Mouse (Mus musculus): Measurements from ENCODE around the gene Ina. TPM values are rescaled to one million over a fixed set of nuclear protein-coding genes. Genes with fewer than 3 reads are reported as not detected.
A peak's percentile ranks its signal among the peaks of the same experiment; 100 is the strongest.

Gene Ina
- polyA plus RNA-seq, 1 experiment from 2014 or later = 0.43 TPM

DNA sequence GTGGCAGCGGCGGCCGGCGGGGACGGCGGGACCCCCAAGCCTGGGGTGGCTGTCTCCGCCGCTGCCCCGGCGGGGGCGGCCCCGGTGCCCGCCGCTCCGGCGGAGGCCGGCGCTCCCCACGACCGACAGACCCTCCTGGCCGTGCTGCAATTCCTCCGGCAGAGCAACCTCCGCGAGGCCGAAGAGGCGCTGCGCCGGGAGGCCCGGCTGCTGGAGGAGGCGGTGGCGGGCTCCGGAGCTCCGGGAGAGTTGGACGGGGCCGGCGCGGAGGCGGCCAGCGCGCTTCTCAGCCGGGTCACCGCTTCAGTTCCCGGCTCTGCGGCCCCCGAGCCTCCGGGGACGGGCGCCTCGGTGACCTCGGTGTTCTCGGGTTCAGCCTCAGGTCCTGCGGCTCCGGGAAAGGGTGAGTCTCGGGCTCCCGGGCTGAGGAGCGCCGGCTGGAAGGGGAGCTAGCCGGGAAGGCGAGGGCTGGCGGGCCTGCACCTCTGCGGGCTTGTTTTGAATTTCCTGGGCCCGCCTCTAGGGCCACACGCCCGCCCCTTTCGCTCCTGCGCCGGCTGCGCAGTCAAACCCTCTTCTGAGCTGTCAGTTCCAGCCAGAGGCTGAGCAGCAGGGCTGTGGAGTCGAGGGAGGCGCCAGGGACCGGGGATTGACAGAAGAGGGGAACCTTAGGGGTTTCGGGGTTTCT, 53.6 kb downstream of the Ina start:
- peaks cover 5% of the 10 kb centered on the region for H3K36me3 ChIP-seq (ENCODE audit: control insufficient read depth, insufficient read depth, low read length)
- H3K27me3 ChIP-seq (ENCODE audit: control insufficient read depth, insufficient read depth, low read length) = no peaks in the 10 kb centered on the region
- ATAC-seq (replicated peaks; ENCODE audit: insufficient number of reproducible peaks, low FRiP score, low TSS enrichment) = peak; percentile 85
- no peaks in the 10 kb centered on the region for H3K9me3 ChIP-seq (replicated peaks; ENCODE audit: control insufficient read depth, low read length)
- peak overlapping the region; percentile 79 for H3K27ac ChIP-seq (ENCODE audit: low read depth, low read length)
- H3K9ac ChIP-seq (ENCODE audit: low read depth, low read length) = peak overlapping the region; percentile 95
- H3K4me2 ChIP-seq = peak overlapping the region; percentile 84
- peak overlapping the region; percentile 99 for H3K4me3 ChIP-seq (ENCODE audit: low read depth, low read length)
- H3K4me1 ChIP-seq (ENCODE audit: control insufficient read depth, insufficient read depth, low read length) = peaks cover 10% of the 10 kb centered on the region
- under 1% methylated on average over 70 of the region's 72 CpGs for WGBS (ENCODE audit: insufficient replicate concordance)

Other genes starting within 250 kb of the Ina start
- gene Nt5c2, start 455 bp downstream of the Ina start, polyA plus RNA-seq (2014; fragmentation: Nextera tagmentation; extraction: Ambion mirVana) = 80.7 and 82.3 TPM in 2 replicates
- 12.7 and 14.9 TPM in 2 replicates for gene Pcgf6, start 36.2 kb downstream of the Ina start, polyA plus RNA-seq (2014; fragmentation: Nextera tagmentation; extraction: Ambion mirVana)
- gene Taf5, start 53.0 kb downstream of the Ina start, polyA plus RNA-seq (2014; fragmentation: Nextera tagmentation; extraction: Ambion mirVana) = 5.5 and 6.2 TPM in 2 replicates
- 2,024 and 2,054 TPM in 2 replicates for gene Usmg5, start 75.9 kb downstream of the Ina start, polyA plus RNA-seq (2014; fragmentation: Nextera tagmentation; extraction: Ambion mirVana)
- gene Pdcd11, start 76.1 kb downstream of the Ina start, polyA plus RNA-seq (2014; fragmentation: Nextera tagmentation; extraction: Ambion mirVana) = 6.1 and 6.3 TPM in 2 replicates
- 1.4 and 2.2 TPM in 2 replicates for gene Calhm2, start 123.6 kb downstream of the Ina start, polyA plus RNA-seq (2014; fragmentation: Nextera tagmentation; extraction: Ambion mirVana)
- gene Calhm1, start 129.6 kb downstream of the Ina start, polyA plus RNA-seq (2014; fragmentation: Nextera tagmentation; extraction: Ambion mirVana) = not detected in 2 replicates
- gene Calhm3, start 143.1 kb downstream of the Ina start, polyA plus RNA-seq (2014; fragmentation: Nextera tagmentation; extraction: Ambion mirVana) = not detected in 2 replicates
- 3.0 and 3.2 TPM in 2 replicates for gene Neurl1a, start 164.1 kb downstream of the Ina start, polyA plus RNA-seq (2014; fragmentation: Nextera tagmentation; extraction: Ambion mirVana)

Measured in heart, embryonic 11.5 days (tissue).